ENCODE assay signal across 8 mouse cellular contexts in genomic region chr2:13237140-13237901, GRCm38 (mm10). TPM values are rescaled to one million over a fixed set of nuclear protein-coding genes. Genes with fewer than 3 reads are reported as not detected.
DNase-seq lines count a peak whose midpoint lies in the region; ATAC-seq and TF ChIP-seq lines count a peak whose summit lies in the region.
"Had no signal": no experiment of that assay in that cellular context is flagged by ENCODE, and none has a peak within 500 bp of the region (broad histone marks: within the 10 kb centered on the region; RNA-seq: fewer than 3 reads in every experiment).

No protein-coding gene starts in this region.

- no peak overlapping the region for H3K4me2 ChIP-seq in forebrain, embryonic 14.5 days (ENCODE audit: low read length)
- no peak overlapping the region for H3K4me2 ChIP-seq in limb, embryonic 14.5 days (replicated peaks; ENCODE audit: low read depth, low read length, severe bottlenecking)
- H3K4me2 ChIP-seq: heart, embryonic 15.5 days had no signal

- peak; percentile 6 for TF ChIP-seq CTCF in C2C12 (IDR thresholded peaks at IDR 0.05; ENCODE audit: control insufficient read depth, insufficient read depth, insufficient read length)

- no peak for TF ChIP-seq POLR2A in limb, embryonic 14.5 days (IDR thresholded peaks at IDR 0.05; ENCODE audit: borderline replicate concordance, extremely low read depth, insufficient read depth, insufficient read length)

- DNase-seq in 416B (ENCODE audit: low read depth): peak; percentile 73
- DNase-seq in brain, embryonic 18.5 days (ENCODE audit: low read depth, low spot score): peak; percentile 43
- DNase-seq in forebrain, embryonic 14.5 days (ENCODE audit: low spot score): peak; percentile 89
- DNase-seq in kidney, adult 9 months: peak; percentile 54
- DNase-seq in limb, embryonic 14.5 days (ENCODE audit: low spot score): peak; percentile 74

- peak; percentile 57; the same call in 1 of the 2 replicates for ATAC-seq in forebrain, embryonic 14.5 days
- no peak for ATAC-seq in limb, embryonic 14.5 days (ENCODE audit: low FRiP score, low read depth)
- peak; percentile 58 for ATAC-seq in neutrophil, adult 5-6 weeks (ENCODE audit: extremely low read depth, insufficient number of reproducible peaks, low FRiP score, poor library complexity, severe bottlenecking)

- no peak overlapping the region for H3ac ChIP-seq in C2C12 (ENCODE audit: control insufficient read depth, insufficient read length, low read depth)

- no peaks in the 10 kb centered on the region for H3K79me2 ChIP-seq in C2C12 (ENCODE audit: control insufficient read depth, insufficient read depth)

- H3K79me3 ChIP-seq in C2C12 (ENCODE audit: low read depth): no peaks in the 10 kb centered on the region

- H3K4me1 ChIP-seq in forebrain, embryonic 14.5 days (ENCODE audit: control insufficient read depth, insufficient read depth, low read length): peaks cover 4% of the 10 kb centered on the region; the same call in 1 of the 2 replicates
- H3K4me1 ChIP-seq in limb, embryonic 14.5 days (ENCODE audit: control insufficient read depth, insufficient read depth, low read length): peaks cover 11% of the 10 kb centered on the region; the same call in 1 of the 2 replicates

- H3K36me3 ChIP-seq in C2C12 (ENCODE audit: control insufficient read depth, insufficient read depth): peaks cover 7% of the 10 kb centered on the region
- H3K36me3 ChIP-seq in forebrain, embryonic 14.5 days (ENCODE audit: control insufficient read depth, insufficient read depth, low read length): no peaks in the 10 kb centered on the region
- H3K36me3 ChIP-seq in limb, embryonic 14.5 days (ENCODE audit: control insufficient read depth, insufficient read depth, low read length): 0 out of 2 replicates have a peak, but pooled peaks cover 10% of the 10 kb centered on the region

- no peak overlapping the region for H3K4me3 ChIP-seq in C2C12 (ENCODE audit: insufficient read depth, poor library complexity, severe bottlenecking)
- H3K4me3 ChIP-seq in forebrain, embryonic 14.5 days (ENCODE audit: low read depth, low read length): no peak overlapping the region
- H3K4me3 ChIP-seq in limb, embryonic 14.5 days (replicated peaks; ENCODE audit: low read length): no peak overlapping the region
- H3K4me3 ChIP-seq: heart, embryonic 15.5 days had no signal

- H3K9ac ChIP-seq in forebrain, embryonic 14.5 days (ENCODE audit: low read length): no peak overlapping the region
- no peak overlapping the region for H3K9ac ChIP-seq in limb, embryonic 14.5 days (ENCODE audit: low read depth, low read length, severe bottlenecking)
- H3K9ac ChIP-seq: heart, embryonic 15.5 days had no signal

- no peaks in the 10 kb centered on the region for H3K9me3 ChIP-seq in forebrain, embryonic 14.5 days (replicated peaks; ENCODE audit: control insufficient read depth, low read length)
- H3K9me3 ChIP-seq in limb, embryonic 14.5 days (ENCODE audit: control insufficient read depth, low read length): no peaks in the 10 kb centered on the region
- H3K9me3 ChIP-seq: heart, embryonic 15.5 days had no signal

- H3K27ac ChIP-seq in forebrain, embryonic 14.5 days (ENCODE audit: low read depth, low read length): no peak overlapping the region
- H3K27ac ChIP-seq in limb, embryonic 14.5 days (replicated peaks; ENCODE audit: low read depth, low read length): no peak overlapping the region
- H3K27ac ChIP-seq: heart, embryonic 15.5 days had no signal

- H3K27me3 ChIP-seq in C2C12 (ENCODE audit: control insufficient read depth, insufficient read depth, insufficient read length): no peaks in the 10 kb centered on the region
- H3K27me3 ChIP-seq in forebrain, embryonic 14.5 days (replicated peaks; ENCODE audit: control insufficient read depth, insufficient read depth, low read length): no peaks in the 10 kb centered on the region
- no peaks in the 10 kb centered on the region; the same call in 1 of the 2 replicates for H3K27me3 ChIP-seq in limb, embryonic 14.5 days (ENCODE audit: control insufficient read depth, insufficient read depth, low read length)
- H3K27me3 ChIP-seq: heart, embryonic 15.5 days had no signal

- 61% methylated on average over 8 of the region's 8 CpGs for WGBS in forebrain, embryonic 14.5 days
- 66% methylated on average over 8 of the region's 8 CpGs for WGBS in limb, embryonic 14.5 days

TF ChIP-seq in C2C12, 6 proteins besides CTCF, POLR2A, EP300 and RAD21:
- no peak for TF ChIP-seq FOSL1 (IDR thresholded peaks at IDR 0.05; ENCODE audit: insufficient read depth, low read length, poor library complexity, severe bottlenecking)
- TF ChIP-seq MAX (IDR thresholded peaks at IDR 0.05): no peak
- TF ChIP-seq USF1 (IDR thresholded peaks at IDR 0.05; ENCODE audit: low read depth): no peak
- TF ChIP-seq CEBPB (IDR thresholded peaks at IDR 0.05; ENCODE audit: low read depth): no peak
- TF ChIP-seq MYOD1 (IDR thresholded peaks at IDR 0.05; ENCODE audit: control insufficient read depth, insufficient read length, low read depth): no peak
- no peak for TF ChIP-seq MYOG (IDR thresholded peaks at IDR 0.05; ENCODE audit: control insufficient read depth, extremely low read depth, insufficient read length)
TF ChIP-seq in C2C12: peak in this region for 0.

RNA-seq across cellular contexts. Expression of gene Rsu1, which starts 33.9 kb away (rescaled TPM):
- polyA plus RNA-seq in C2C12 (2012; fragmentation: generic; extraction: Trizol): 104 TPM
- polyA plus RNA-seq in forebrain, embryonic 14.5 days (2014; fragmentation: Nextera tagmentation; extraction: Ambion mirVana): 57.2 and 66.0 TPM in 2 replicates
- 91.7 and 115 TPM in 2 replicates for polyA plus RNA-seq in limb, embryonic 14.5 days (2012; rRNA removed)
- 119 and 126 TPM in 2 replicates for polyA plus RNA-seq in limb, embryonic 14.5 days (2014; fragmentation: Nextera tagmentation; extraction: Ambion mirVana)
- 69.5 and 84.2 TPM in 2 replicates for total RNA-seq in neutrophil, adult 5-6 weeks (2017)
